Mouse (Mus musculus) hindbrain, embryonic 16.5 days (tissue): ENCODE data around the gene Rin2. TPM values are rescaled to one million over a fixed set of nuclear protein-coding genes. Genes with fewer than 3 reads are reported as not detected.
"Not testable (repeated sequence)": the region's sequence is repeated elsewhere in the genome, so short reads cannot be mapped to it uniquely, and the experiment has no call there.

ENCODE experiments used
- ATAC-seq: fragments of 200-750 bp; cut with Nextera tagmentation; 2 replicates; pipeline ENCODE4 v1.8.0; 2017; ENCODE audit warnings: moderate TSS enrichment, moderate library complexity
- H3K27ac ChIP-seq: fragments of 300-500 bp; sonication (generic); 2 replicates; pipeline ENCODE4 v1.5.1; 2014; ENCODE audit warnings: low read depth, mild to moderate bottlenecking, control low read depth, low read length, moderate library complexity
- H3K27me3 ChIP-seq: fragments of 300-500 bp; sonication (generic); replicated peaks from 2 replicates; pipeline ENCODE4 v1.6.1; 2014; ENCODE audit warnings: low read length; ENCODE audit not compliant: control insufficient read depth, insufficient read depth
- H3K36me3 ChIP-seq: fragments of 300-500 bp; sonication (generic); 2 replicates; pipeline ENCODE4 v1.6.1; 2014; ENCODE audit warnings: mild to moderate bottlenecking, low read length, moderate library complexity, mixed read lengths; ENCODE audit not compliant: control insufficient read depth, insufficient read depth
- H3K4me1 ChIP-seq: fragments of 300-500 bp; sonication (generic); 2 replicates; pipeline ENCODE4 v1.6.1; 2014; ENCODE audit warnings: low read depth, low read length; ENCODE audit not compliant: control insufficient read depth, insufficient read depth
- H3K4me2 ChIP-seq: fragments of 300-500 bp; sonication (generic); 2 replicates; pipeline ENCODE4 v1.6.1; 2014; ENCODE audit warnings: mild to moderate bottlenecking, low read length, control low read depth, moderate library complexity
- H3K4me3 ChIP-seq: fragments of 300-500 bp; sonication (generic); 2 replicates; pipeline ENCODE4 v1.5.1; 2014; ENCODE audit warnings: mild to moderate bottlenecking, low read length, control low read depth, moderate library complexity
- H3K9ac ChIP-seq: fragments of 300-500 bp; sonication (generic); 2 replicates; pipeline ENCODE4 v1.6.1; 2014; ENCODE audit warnings: low read depth, mild to moderate bottlenecking, control low read depth, low read length, moderate library complexity
- H3K9me3 ChIP-seq: fragments of 300-500 bp; sonication (generic); 2 replicates; pipeline ENCODE4 v1.6.1; 2014; ENCODE audit warnings: mild to moderate bottlenecking, low read length, moderate library complexity; ENCODE audit not compliant: control insufficient read depth
- WGBS: fragments of 180-500 bp; shearing (Covaris S2); extraction: QIAGEN DNeasy Blood & Tissue Kit; methylation state at CpG from one replicate; pipeline ENCODE4 v1.1.7; 2014; 5-methylcytosine and 5-hydroxymethylcytosine counted together
- polyA plus RNA-seq: library from polyadenylated mRNA; unstranded; fragments of >200 nt; fragmentation: Nextera tagmentation; extraction: Ambion mirVana; gene quantifications from 2 replicates; pipeline ENCODE4 v1.2.1, GENCODE M21; 2015

Gene Rin2
- polyA plus RNA-seq, 1 experiment from 2014 or later: 14.6 TPM

DNA sequence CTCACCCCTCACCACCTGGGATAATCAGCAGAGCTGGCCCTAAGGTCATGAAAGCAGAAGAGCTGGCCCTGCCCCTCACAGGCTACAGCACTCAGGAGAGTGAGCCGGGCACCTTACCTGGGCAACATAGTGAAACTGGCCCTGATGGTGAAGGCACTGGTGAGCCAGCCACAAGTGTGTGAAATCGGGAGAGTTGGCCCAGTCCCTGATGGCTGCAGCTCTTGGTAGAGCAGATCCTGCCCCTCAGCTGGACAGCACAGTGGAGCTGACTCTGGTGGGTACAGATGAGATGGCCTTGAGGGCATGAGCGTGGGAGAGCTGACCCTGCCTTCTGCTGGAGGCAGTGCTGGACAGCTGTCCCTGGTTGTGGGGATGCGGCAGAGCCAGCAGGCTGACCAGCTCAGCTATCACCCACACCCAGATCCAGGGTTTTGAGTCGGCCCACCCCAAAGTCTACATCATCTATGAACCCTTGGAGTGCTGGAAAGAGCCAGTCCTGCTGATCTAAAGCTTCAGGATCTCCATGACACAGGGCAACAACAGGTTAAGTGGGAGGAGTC is 43.7 kb downstream of the Rin2 start:
- 81% methylated on average over 4 of the region's 5 CpGs for WGBS
- no peak for ATAC-seq
- Histone ChIP-seq H3K36me3 (no peaks in the 10 kb centered on the region), H3K9me3 (no peaks in the 10 kb centered on the region), H3K4me2 (no peak overlapping the region), H3K4me3 (no peak overlapping the region), H3K9ac (no peak overlapping the region), H3K27ac (no peak overlapping the region), H3K27me3 (no peaks in the 10 kb centered on the region), H3K4me1 (no peaks in the 10 kb centered on the region)

DNA sequence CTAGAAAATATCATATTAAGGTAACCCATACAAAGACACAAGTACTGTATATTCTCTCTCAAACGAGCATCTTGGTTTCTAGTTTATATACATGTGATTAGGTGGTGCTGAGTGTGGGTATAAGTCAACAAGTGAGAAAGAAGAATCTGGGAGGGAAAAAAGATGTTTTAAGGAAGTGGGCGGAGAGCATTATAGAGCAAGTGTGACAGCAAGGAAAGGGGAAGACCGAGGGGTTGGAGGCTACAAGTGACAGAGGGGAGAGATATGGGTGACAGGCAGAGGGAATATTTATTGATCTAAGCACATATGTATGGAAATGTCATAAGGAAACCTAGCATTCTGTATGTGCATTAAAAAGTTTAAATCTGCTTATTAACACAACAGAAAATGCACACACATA is 45.1 kb downstream of the Rin2 start:
- no peak overlapping the region for H3K4me3 ChIP-seq
- no peak overlapping the region for H3K27ac ChIP-seq
- H3K4me2 ChIP-seq: no peak overlapping the region
- WGBS: 81% methylated on average over 3 of the region's 3 CpGs
- H3K9ac ChIP-seq: no peak overlapping the region
- no peak for ATAC-seq
- H3K9me3 ChIP-seq: no peaks in the 10 kb centered on the region
- no peaks in the 10 kb centered on the region for H3K27me3 ChIP-seq
- no peaks in the 10 kb centered on the region for H3K36me3 ChIP-seq
- no peaks in the 10 kb centered on the region for H3K4me1 ChIP-seq

DNA sequence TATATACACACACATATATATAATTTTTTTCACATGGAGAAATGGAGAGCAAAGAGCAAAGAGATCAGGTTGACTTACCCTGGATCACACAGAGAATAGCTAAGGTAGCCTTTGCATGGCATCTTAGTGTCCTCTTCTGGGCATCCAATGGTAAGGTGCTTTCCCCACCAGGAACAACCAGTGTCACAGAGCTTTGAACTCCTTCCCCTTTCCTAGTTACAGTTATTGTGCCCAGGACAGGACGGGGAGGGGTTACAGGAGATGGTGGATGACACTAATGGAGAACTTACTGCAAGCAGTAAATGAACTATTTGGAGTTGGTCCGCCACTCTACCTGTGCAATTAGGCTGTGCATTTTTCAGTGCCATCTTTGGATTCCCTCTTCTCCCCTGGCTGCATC is 45.7 kb downstream of the Rin2 start:
- no peaks in the 10 kb centered on the region for H3K9me3 ChIP-seq
- no peak overlapping the region for H3K9ac ChIP-seq
- no peaks in the 10 kb centered on the region for H3K27me3 ChIP-seq
- ATAC-seq: no peak
- H3K4me2 ChIP-seq: no peak overlapping the region
- no peaks in the 10 kb centered on the region for H3K4me1 ChIP-seq
- H3K36me3 ChIP-seq: no peaks in the 10 kb centered on the region
- 84% methylated on average over 2 of the region's 2 CpGs for WGBS
- no peak overlapping the region for H3K27ac ChIP-seq
- no peak overlapping the region for H3K4me3 ChIP-seq

DNA sequence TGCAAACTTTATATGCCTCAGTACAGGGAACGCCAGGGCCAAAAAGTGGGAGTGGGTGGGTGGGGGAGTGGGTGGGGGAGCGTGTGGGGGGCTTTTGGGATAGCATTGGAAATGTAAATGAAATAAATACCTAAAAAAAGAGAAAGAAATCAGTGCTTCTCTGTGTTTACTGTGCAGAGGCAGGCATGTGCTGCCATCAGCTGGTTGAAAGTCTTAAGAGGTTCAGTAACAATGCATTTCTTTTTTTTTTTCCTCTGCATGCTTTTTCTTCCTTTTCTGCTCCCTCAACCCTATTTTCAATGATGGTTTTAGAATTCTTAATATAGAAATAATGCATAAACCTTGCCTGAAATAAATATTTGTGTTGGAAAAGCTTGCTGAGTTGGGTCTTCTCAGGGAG is 47.3 kb downstream of the Rin2 start:
- H3K4me1 ChIP-seq, H3K9ac ChIP-seq, H3K27ac ChIP-seq, H3K36me3 ChIP-seq, H3K9me3 ChIP-seq, H3K4me2 ChIP-seq, H3K4me3 ChIP-seq, ATAC-seq, H3K27me3 ChIP-seq: not testable (repeated sequence)
- 76% methylated on average over 2 of the region's 2 CpGs for WGBS

DNA sequence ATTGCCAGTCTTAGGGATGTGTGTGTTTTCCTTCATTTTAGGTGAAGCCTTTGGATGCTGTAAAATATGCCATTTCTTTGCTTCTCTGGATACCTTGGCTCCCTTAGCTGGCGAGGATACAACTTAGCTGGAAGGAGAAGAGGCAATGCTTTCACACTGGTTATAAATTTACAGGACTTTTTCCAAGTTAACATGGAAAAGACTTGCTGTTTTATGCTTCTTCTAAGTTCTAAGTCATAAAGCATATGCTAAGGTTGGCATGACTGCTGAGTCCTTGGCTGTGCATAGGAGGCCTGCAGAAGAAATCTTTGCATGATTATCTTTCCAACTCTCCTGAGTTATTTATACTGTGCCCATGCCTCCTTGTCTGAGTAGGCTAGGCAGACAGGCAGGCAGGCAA is 49.3 kb downstream of the Rin2 start:
- H3K9ac ChIP-seq: no peak overlapping the region
- H3K4me1 ChIP-seq: no peaks in the 10 kb centered on the region
- H3K27me3 ChIP-seq: no peaks in the 10 kb centered on the region
- H3K4me2 ChIP-seq: no peak overlapping the region
- 69% methylated on average over 1 of the region's 1 CpGs for WGBS
- no peak overlapping the region for H3K27ac ChIP-seq
- no peaks in the 10 kb centered on the region for H3K9me3 ChIP-seq
- no peak for ATAC-seq
- H3K4me3 ChIP-seq: no peak overlapping the region
- H3K36me3 ChIP-seq: no peaks in the 10 kb centered on the region

DNA sequence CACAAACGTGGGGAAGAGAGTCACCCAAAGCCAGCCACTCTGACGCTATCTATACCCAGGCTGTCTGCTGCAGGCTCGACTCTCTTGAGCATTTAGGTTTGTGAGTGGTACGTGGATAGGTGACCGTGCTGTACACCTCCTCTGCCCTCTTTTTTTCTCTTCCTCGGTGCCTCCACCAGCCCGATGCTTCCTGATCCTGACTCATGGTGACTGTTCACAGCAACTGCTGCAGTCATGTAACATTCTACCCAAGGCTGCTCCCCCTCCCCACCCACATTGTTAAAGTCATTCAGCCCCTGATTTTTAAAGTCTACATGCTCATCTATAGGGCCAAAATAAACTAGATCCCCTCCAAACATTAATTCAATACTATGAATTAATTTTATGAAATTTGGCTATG is 54.4 kb downstream of the Rin2 start:
- ATAC-seq: no peak
- Histone ChIP-seq H3K36me3 (no peaks in the 10 kb centered on the region), H3K9me3 (no peaks in the 10 kb centered on the region), H3K4me3 (no peak overlapping the region), H3K4me1 (no peaks in the 10 kb centered on the region), H3K27ac (no peak overlapping the region), H3K9ac (no peak overlapping the region), H3K27me3 (no peaks in the 10 kb centered on the region), H3K4me2 (no peak overlapping the region)
- WGBS: 87% methylated on average over 7 of the region's 7 CpGs

DNA sequence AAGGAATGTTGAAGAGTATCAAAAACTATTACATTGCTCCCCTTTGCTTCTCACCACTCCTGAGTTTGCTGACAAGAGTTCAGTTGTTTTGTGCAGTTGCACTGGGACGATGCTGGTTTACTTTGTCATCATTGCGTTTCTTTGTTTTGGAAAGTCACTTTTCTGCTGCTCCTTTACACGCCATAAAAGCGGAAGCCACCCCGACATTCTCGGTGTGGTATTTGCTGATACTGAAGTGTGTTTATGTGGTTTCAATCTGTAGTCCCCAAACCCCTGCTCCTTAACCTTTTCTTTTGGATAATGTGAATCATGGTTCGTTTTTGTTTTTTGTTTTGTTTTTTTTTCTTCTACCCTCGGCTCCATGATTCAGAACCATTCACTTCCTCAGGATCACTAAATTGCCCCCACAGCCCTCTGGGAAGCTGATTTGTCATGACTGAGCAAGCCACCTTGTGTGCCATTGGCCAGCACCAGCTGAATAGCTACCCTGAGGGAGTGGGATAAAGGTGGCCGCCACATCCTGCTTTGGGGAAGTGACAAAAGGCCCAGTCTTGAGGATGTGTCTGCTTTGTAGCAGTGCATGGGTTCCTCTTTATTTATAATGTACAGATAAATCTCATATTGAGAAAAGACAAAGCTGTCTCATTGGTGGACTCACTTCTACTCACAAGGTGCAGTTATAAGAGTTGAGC is 55.3 kb downstream of the Rin2 start:
- 83% methylated on average over 9 of the region's 9 CpGs for WGBS
- no peak overlapping the region for H3K4me2 ChIP-seq
- no peak overlapping the region for H3K27ac ChIP-seq
- H3K4me1 ChIP-seq: no peaks in the 10 kb centered on the region
- no peak overlapping the region for H3K4me3 ChIP-seq
- no peak overlapping the region for H3K9ac ChIP-seq
- no peak for ATAC-seq
- no peaks in the 10 kb centered on the region for H3K36me3 ChIP-seq
- no peaks in the 10 kb centered on the region for H3K9me3 ChIP-seq
- H3K27me3 ChIP-seq: no peaks in the 10 kb centered on the region

DNA sequence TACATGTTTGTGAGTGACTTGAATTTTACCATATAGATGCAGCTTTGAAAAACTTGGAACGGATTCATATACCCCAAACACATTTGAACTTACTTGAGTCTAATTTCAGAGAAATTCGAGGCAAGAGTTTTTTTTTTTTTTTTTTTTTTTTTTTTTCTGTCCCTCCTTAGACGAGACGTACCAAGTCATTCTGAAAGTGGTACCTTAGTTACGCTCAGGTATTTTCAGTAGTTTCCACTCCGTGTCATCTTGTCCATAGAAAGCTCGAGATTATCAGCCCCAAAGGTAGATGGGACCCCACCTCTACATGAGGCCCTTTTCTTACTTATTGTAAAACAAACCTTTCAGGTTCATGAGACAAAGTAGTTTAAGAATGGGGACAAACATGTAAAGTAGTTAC is 55.9 kb downstream of the Rin2 start:
- Histone ChIP-seq H3K4me3 (no peak overlapping the region), H3K9ac (no peak overlapping the region), H3K4me2 (no peak overlapping the region), H3K4me1 (no peaks in the 10 kb centered on the region), H3K27ac (no peak overlapping the region), H3K27me3 (no peaks in the 10 kb centered on the region), H3K9me3 (no peaks in the 10 kb centered on the region), H3K36me3 (no peaks in the 10 kb centered on the region)
- WGBS: 90% methylated on average over 7 of the region's 7 CpGs
- no peak for ATAC-seq

DNA sequence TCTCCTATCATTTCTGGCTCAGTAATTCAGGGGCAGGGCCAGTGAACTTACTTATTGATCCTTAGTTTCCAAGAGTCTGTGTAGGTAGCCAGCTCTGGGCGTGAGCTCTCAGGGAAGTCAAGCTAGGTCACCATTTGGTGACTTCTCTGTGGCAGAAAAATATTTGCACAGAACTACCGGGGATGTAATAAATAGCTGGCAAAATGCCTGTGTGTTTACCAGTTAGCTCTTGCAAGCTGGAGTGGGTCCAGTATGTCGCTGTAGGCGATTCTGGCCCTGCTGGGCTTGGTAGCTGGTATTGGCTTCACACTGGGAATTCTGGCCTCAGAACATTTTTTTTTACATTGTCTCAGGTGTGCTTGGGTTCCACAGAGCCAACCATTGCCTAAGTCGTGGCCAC is 60.1 kb downstream of the Rin2 start:
- no peak overlapping the region for H3K4me2 ChIP-seq
- no peak overlapping the region for H3K4me3 ChIP-seq
- no peaks in the 10 kb centered on the region for H3K9me3 ChIP-seq
- H3K36me3 ChIP-seq: no peaks in the 10 kb centered on the region
- H3K9ac ChIP-seq: no peak overlapping the region
- no peaks in the 10 kb centered on the region for H3K27me3 ChIP-seq
- WGBS: 74% methylated on average over 5 of the region's 5 CpGs
- H3K27ac ChIP-seq: no peak overlapping the region
- no peaks in the 10 kb centered on the region for H3K4me1 ChIP-seq
- ATAC-seq: no peak
